Mouse (Mus musculus): ENCODE measurements around the gene Pcbd2. TPM values are rescaled to one million over a fixed set of nuclear protein-coding genes. Genes with fewer than 3 reads are reported as not detected.
A peak's percentile ranks its signal among the peaks of the same experiment; 100 is the strongest.

Gene Pcbd2
- polyA plus RNA-seq (2014; fragmentation: Nextera tagmentation; extraction: Ambion mirVana) = 15.4 and 21.2 TPM in 2 replicates

GRCm38 (mm10) chr13:55727120-55727838, at the start of gene Pcbd2:
TSS of gene Pcbd2 (plus strand) at chr13:55727368.
- H3K4me1 ChIP-seq (ENCODE audit: control insufficient read depth, insufficient read depth, low read length) = no peaks in the 10 kb centered on the region
- peak within 1 kb of the TSS; percentile 52 for H3K4me3 ChIP-seq (replicated peaks; ENCODE audit: low read depth, low read length)
- H3K27ac ChIP-seq (replicated peaks; ENCODE audit: low read depth, low read length) = peak within 1 kb of the TSS; percentile 95
- peak within 1 kb of the TSS; percentile 53 for H3K4me2 ChIP-seq (ENCODE audit: low read length)
- WGBS = under 1% methylated on average over 63 of the region's 73 CpGs
- peak within 1 kb of the TSS; percentile 56 for H3K9ac ChIP-seq (replicated peaks; ENCODE audit: low read length)
- peaks cover 32% of the 10 kb centered on the region for H3K36me3 ChIP-seq (ENCODE audit: control insufficient read depth, insufficient read depth, low read length)
- no peaks in the 10 kb centered on the region for H3K9me3 ChIP-seq (ENCODE audit: control insufficient read depth, low read length)
- H3K27me3 ChIP-seq (ENCODE audit: control insufficient read depth, insufficient read depth, low read length) = no peaks in the 10 kb centered on the region
- peak; percentile 89 for ATAC-seq (ENCODE audit: low FRiP score, low TSS enrichment)
- DNase-seq = peak; percentile 89

GRCm38 (mm10) chr13:55682201-55682600, 45.0 kb upstream of the Pcbd2 start:
- Histone ChIP-seq H3K4me3 (replicated peaks; ENCODE audit: low read depth, low read length) (no peak overlapping the region), H3K4me2 (ENCODE audit: low read length) (no peak overlapping the region), H3K36me3 (ENCODE audit: control insufficient read depth, insufficient read depth, low read length) (peaks cover 50% of the 10 kb centered on the region), H3K9ac (replicated peaks; ENCODE audit: low read length) (no peak overlapping the region), H3K27ac (replicated peaks; ENCODE audit: low read depth, low read length) (no peak overlapping the region), H3K4me1 (ENCODE audit: control insufficient read depth, insufficient read depth, low read length) (no peaks in the 10 kb centered on the region), H3K27me3 (ENCODE audit: control insufficient read depth, insufficient read depth, low read length) (no peaks in the 10 kb centered on the region), H3K9me3 (ENCODE audit: control insufficient read depth, low read length) (no peaks in the 10 kb centered on the region)
- DNase-seq (no peak), ATAC-seq (ENCODE audit: low FRiP score, low TSS enrichment) (no peak)
- 90% methylated on average over 9 of the region's 9 CpGs for WGBS

- Histone ChIP-seq H3K27me3 (ENCODE audit: control insufficient read depth, insufficient read depth, low read length) (no peaks in the 10 kb centered on the region), H3K9me3 (ENCODE audit: control insufficient read depth, low read length) (no peaks in the 10 kb centered on the region), H3K27ac (replicated peaks; ENCODE audit: low read depth, low read length) (no peak overlapping the region), H3K4me3 (replicated peaks; ENCODE audit: low read depth, low read length) (no peak overlapping the region), H3K4me1 (ENCODE audit: control insufficient read depth, insufficient read depth, low read length) (no peaks in the 10 kb centered on the region), H3K4me2 (ENCODE audit: low read length) (no peak overlapping the region), H3K9ac (replicated peaks; ENCODE audit: low read length) (no peak overlapping the region), H3K36me3 (ENCODE audit: control insufficient read depth, insufficient read depth, low read length) (peaks cover 36% of the 10 kb centered on the region)
- no peak for DNase-seq
- WGBS = 90% methylated on average over 3 of the region's 3 CpGs
- ATAC-seq (ENCODE audit: low FRiP score, low TSS enrichment) = no peak
Observed at GRCm38 (mm10) chr13:55683581-55683980, 43.6 kb upstream of the Pcbd2 start.

- peak; percentile 53; the same call in 1 of the 2 replicates for ATAC-seq (ENCODE audit: low FRiP score, low TSS enrichment)
- H3K4me3 ChIP-seq (replicated peaks; ENCODE audit: low read depth, low read length) = no peak overlapping the region
- peak overlapping the region; percentile 23; the same call in 1 of the 2 replicates for H3K9ac ChIP-seq (replicated peaks; ENCODE audit: low read length)
- no peaks in the 10 kb centered on the region for H3K9me3 ChIP-seq (ENCODE audit: control insufficient read depth, low read length)
- peak; percentile 73 for DNase-seq
- WGBS = 69% methylated on average over 9 of the region's 9 CpGs
- H3K27me3 ChIP-seq (ENCODE audit: control insufficient read depth, insufficient read depth, low read length) = no peaks in the 10 kb centered on the region
- H3K27ac ChIP-seq (replicated peaks; ENCODE audit: low read depth, low read length) = peak overlapping the region; percentile 61
- H3K36me3 ChIP-seq (ENCODE audit: control insufficient read depth, insufficient read depth, low read length) = peaks cover 12% of the 10 kb centered on the region
- H3K4me2 ChIP-seq (ENCODE audit: low read length) = peak overlapping the region; percentile 8; the same call in 1 of the 2 replicates
- no peaks in the 10 kb centered on the region for H3K4me1 ChIP-seq (ENCODE audit: control insufficient read depth, insufficient read depth, low read length)
Observed at GRCm38 (mm10) chr13:55686107-55686633, 41.0 kb upstream of the Pcbd2 start.

- DNase-seq = no peak
- no peak overlapping the region for H3K4me3 ChIP-seq (replicated peaks; ENCODE audit: low read depth, low read length)
- WGBS = 18% methylated on average over 4 of the region's 4 CpGs
- no peaks in the 10 kb centered on the region for H3K4me1 ChIP-seq (ENCODE audit: control insufficient read depth, insufficient read depth, low read length)
- H3K27me3 ChIP-seq (ENCODE audit: control insufficient read depth, insufficient read depth, low read length) = no peaks in the 10 kb centered on the region
- no peaks in the 10 kb centered on the region for H3K9me3 ChIP-seq (ENCODE audit: control insufficient read depth, low read length)
- no peak for ATAC-seq (ENCODE audit: low FRiP score, low TSS enrichment)
- H3K27ac ChIP-seq (replicated peaks; ENCODE audit: low read depth, low read length) = no peak overlapping the region
- H3K9ac ChIP-seq (replicated peaks; ENCODE audit: low read length) = no peak overlapping the region
- no peaks in the 10 kb centered on the region for H3K36me3 ChIP-seq (ENCODE audit: control insufficient read depth, insufficient read depth, low read length)
- H3K4me2 ChIP-seq (ENCODE audit: low read length) = no peak overlapping the region
Observed at GRCm38 (mm10) chr13:55687927-55688602, 39.1 kb upstream of the Pcbd2 start.

- H3K9ac ChIP-seq (replicated peaks; ENCODE audit: low read length) = peak within 1 kb of the TSS; percentile 99
- peak within 1 kb of the TSS; percentile 70 for H3K4me2 ChIP-seq (ENCODE audit: low read length)
- H3K27ac ChIP-seq (replicated peaks; ENCODE audit: low read depth, low read length) = peak within 1 kb of the TSS; percentile 96
- H3K9me3 ChIP-seq (ENCODE audit: control insufficient read depth, low read length) = no peaks in the 10 kb centered on the region
- no peaks in the 10 kb centered on the region for H3K27me3 ChIP-seq (ENCODE audit: control insufficient read depth, insufficient read depth, low read length)
- peaks cover 16% of the 10 kb centered on the region for H3K4me1 ChIP-seq (ENCODE audit: control insufficient read depth, insufficient read depth, low read length)
- 3% methylated on average over 49 of the region's 51 CpGs for WGBS
- DNase-seq (peak; percentile 98), ATAC-seq (ENCODE audit: low FRiP score, low TSS enrichment) (peak; percentile 97)
- H3K4me3 ChIP-seq (replicated peaks; ENCODE audit: low read depth, low read length) = peak within 1 kb of the TSS; percentile 98
- no peaks in the 10 kb centered on the region for H3K36me3 ChIP-seq (ENCODE audit: control insufficient read depth, insufficient read depth, low read length)
Observed at GRCm38 (mm10) chr13:55692535-55693242, 34.5 kb upstream of the Pcbd2 start, which contains the start of gene B230219D22Rik. TSS of gene B230219D22Rik (plus strand) at chr13:55693124.

GRCm38 (mm10) chr13:55693243-55693721, 33.9 kb upstream of the Pcbd2 start:
- H3K27ac ChIP-seq (replicated peaks; ENCODE audit: low read depth, low read length) = peak overlapping the region; percentile 96
- WGBS = under 1% methylated on average over 48 of the region's 70 CpGs

GRCm38 (mm10) chr13:55694110-55694509, 33.1 kb upstream of the Pcbd2 start:
- Histone ChIP-seq H3K4me3 (replicated peaks; ENCODE audit: low read depth, low read length) (peak overlapping the region; percentile 98), H3K36me3 (ENCODE audit: control insufficient read depth, insufficient read depth, low read length) (peaks cover 5% of the 10 kb centered on the region), H3K4me2 (ENCODE audit: low read length) (peak overlapping the region; percentile 70), H3K9ac (replicated peaks; ENCODE audit: low read length) (peak overlapping the region; percentile 99), H3K27ac (replicated peaks; ENCODE audit: low read depth, low read length) (no peak overlapping the region), H3K9me3 (ENCODE audit: control insufficient read depth, low read length) (no peaks in the 10 kb centered on the region), H3K4me1 (ENCODE audit: control insufficient read depth, insufficient read depth, low read length) (peaks cover 16% of the 10 kb centered on the region), H3K27me3 (ENCODE audit: control insufficient read depth, insufficient read depth, low read length) (no peaks in the 10 kb centered on the region)
- no peak for ATAC-seq (ENCODE audit: low FRiP score, low TSS enrichment)
- no peak for DNase-seq
- WGBS = 22% methylated on average over 8 of the region's 8 CpGs

More at GRCm38 (mm10) chr13:55693243-55693721, 33.9 kb upstream of the Pcbd2 start:
- DNase-seq (peak; percentile 71), ATAC-seq (ENCODE audit: low FRiP score, low TSS enrichment) (peak; percentile 67)
- Histone ChIP-seq H3K4me2 (ENCODE audit: low read length) (peak overlapping the region; percentile 70), H3K9me3 (ENCODE audit: control insufficient read depth, low read length) (no peaks in the 10 kb centered on the region), H3K36me3 (ENCODE audit: control insufficient read depth, insufficient read depth, low read length) (no peaks in the 10 kb centered on the region), H3K4me1 (ENCODE audit: control insufficient read depth, insufficient read depth, low read length) (peaks cover 16% of the 10 kb centered on the region), H3K9ac (replicated peaks; ENCODE audit: low read length) (peak overlapping the region; percentile 99), H3K27me3 (ENCODE audit: control insufficient read depth, insufficient read depth, low read length) (no peaks in the 10 kb centered on the region), H3K4me3 (replicated peaks; ENCODE audit: low read depth, low read length) (peak overlapping the region; percentile 98)

All from midbrain, embryonic 14.5 days (tissue).